Mouse (Mus musculus): ENCODE results near the gene Vsx2. TPM values are rescaled to one million over a fixed set of nuclear protein-coding genes. Genes with fewer than 3 reads are reported as not detected.
A peak's percentile ranks its signal among the peaks of the same experiment; 100 is the strongest.

The Vsx2 gene
- polyA plus RNA-seq, 1 experiment, result not detected

DNA sequence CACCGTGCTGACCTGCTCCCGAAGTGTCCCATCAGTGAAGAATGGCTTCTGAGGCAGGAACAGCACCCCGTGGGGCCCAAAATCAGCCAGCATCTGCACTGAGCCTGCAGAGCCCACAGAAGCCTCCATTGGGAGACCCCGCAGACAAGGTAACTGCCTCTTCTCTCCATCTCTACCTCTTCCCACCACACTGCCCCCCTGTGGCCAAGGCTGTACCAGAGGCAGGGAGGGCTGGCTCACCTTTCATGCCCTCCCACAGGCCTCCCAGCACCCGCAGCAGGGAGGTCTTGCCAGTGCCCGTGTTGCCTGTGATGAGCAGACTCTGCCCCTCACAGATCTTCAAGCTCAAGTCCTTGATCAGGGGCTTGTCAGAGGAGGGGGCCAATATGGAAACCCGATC is 36.3 kb downstream of the Vsx2 start:
- H3K4me3 ChIP-seq (ENCODE audit: insufficient read depth, low read length), result no peak overlapping the region
- TF ChIP-seq POLR2A (IDR thresholded peaks at IDR 0.05; ENCODE audit: low read depth, low read length), result no peak
- peak; percentile 47; the same call in 1 of the 2 replicates for TF ChIP-seq CTCF (IDR thresholded peaks at IDR 0.05; ENCODE audit: borderline replicate concordance, insufficient read depth, low read length)
- no peaks in the 10 kb centered on the region for H3K4me1 ChIP-seq (ENCODE audit: control insufficient read depth, insufficient read depth, low read length)
- no peak overlapping the region for H3K27ac ChIP-seq (ENCODE audit: insufficient read depth, low read length)

DNA sequence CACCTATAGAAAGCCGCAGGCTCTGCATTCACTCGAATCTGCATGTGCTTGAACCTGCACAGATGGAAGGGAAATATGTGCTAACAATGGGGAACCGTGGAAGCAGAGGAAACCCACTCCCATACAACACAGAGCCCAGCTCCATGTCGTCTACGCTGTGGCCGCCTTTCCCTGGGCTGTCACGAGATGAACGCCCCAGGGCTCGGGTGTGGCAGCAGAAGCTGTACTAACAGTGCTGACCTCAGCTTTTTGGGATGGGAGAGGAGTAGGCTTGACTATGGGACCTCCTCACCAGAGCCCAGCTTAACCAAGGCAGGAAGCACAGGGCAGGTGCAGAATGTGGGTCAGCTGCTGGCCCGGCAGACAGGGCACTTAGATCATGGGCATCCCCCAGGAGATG is 42.2 kb downstream of the Vsx2 start:
- Histone ChIP-seq H3K27ac (ENCODE audit: insufficient read depth, low read length) (no peak overlapping the region), H3K4me3 (ENCODE audit: insufficient read depth, low read length) (no peak overlapping the region), H3K4me1 (ENCODE audit: control insufficient read depth, insufficient read depth, low read length) (no peaks in the 10 kb centered on the region; the same call in 1 of the 2 replicates)
- TF ChIP-seq CTCF (IDR thresholded peaks at IDR 0.05; ENCODE audit: borderline replicate concordance, insufficient read depth, low read length) (no peak), POLR2A (IDR thresholded peaks at IDR 0.05; ENCODE audit: low read depth, low read length) (no peak)

DNA sequence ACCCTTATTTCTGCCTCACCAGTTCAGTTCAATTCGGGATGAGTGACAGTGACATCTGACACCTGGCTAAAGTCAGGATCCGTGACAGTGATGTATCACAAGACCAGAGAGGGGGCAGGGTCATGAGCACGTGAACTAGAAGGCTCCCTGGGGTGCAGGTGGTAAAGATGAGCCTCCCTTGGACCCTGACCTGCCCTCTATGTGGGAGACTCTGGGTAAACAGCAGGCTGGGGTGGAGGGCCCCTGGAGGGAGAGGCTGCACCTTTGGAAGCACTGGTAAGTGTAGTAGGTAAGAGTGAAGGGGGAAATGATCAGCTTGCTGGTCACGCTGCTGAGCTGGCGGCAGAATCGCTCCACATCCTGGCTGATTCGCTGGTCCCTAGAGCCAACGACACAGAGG is 43.0 kb downstream of the Vsx2 start:
- Histone ChIP-seq H3K27ac (ENCODE audit: insufficient read depth, low read length) (no peak overlapping the region), H3K4me3 (ENCODE audit: insufficient read depth, low read length) (no peak overlapping the region), H3K4me1 (ENCODE audit: control insufficient read depth, insufficient read depth, low read length) (no peaks in the 10 kb centered on the region; the same call in 1 of the 2 replicates)
- TF ChIP-seq CTCF (IDR thresholded peaks at IDR 0.05; ENCODE audit: borderline replicate concordance, insufficient read depth, low read length) (no peak), POLR2A (IDR thresholded peaks at IDR 0.05; ENCODE audit: low read depth, low read length) (no peak)

DNA sequence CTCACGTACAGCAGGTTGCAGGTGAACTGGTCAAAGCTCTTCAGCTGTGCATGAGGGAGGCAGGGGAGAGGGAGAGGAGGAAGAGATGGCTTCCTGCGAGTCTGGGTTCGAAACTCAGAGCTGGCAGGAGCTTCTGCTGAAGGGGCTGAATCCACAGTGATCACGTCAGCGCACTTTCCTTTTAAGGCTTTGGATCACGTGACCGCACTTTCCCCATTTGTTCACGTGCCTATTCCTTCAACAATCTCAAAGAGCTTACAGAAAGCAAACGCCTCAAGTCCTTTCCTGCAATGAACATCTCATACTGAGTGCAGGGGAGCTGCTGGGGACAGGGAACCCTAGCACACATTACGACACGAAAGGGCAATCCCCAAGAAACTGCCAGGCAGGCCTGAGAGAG is 44.4 kb downstream of the Vsx2 start:
- TF ChIP-seq CTCF (IDR thresholded peaks at IDR 0.05; ENCODE audit: borderline replicate concordance, insufficient read depth, low read length) (no peak), POLR2A (IDR thresholded peaks at IDR 0.05; ENCODE audit: low read depth, low read length) (no peak)
- Histone ChIP-seq H3K4me1 (ENCODE audit: control insufficient read depth, insufficient read depth, low read length) (no peaks in the 10 kb centered on the region; the same call in 1 of the 2 replicates), H3K27ac (ENCODE audit: insufficient read depth, low read length) (no peak overlapping the region), H3K4me3 (ENCODE audit: insufficient read depth, low read length) (no peak overlapping the region)

DNA sequence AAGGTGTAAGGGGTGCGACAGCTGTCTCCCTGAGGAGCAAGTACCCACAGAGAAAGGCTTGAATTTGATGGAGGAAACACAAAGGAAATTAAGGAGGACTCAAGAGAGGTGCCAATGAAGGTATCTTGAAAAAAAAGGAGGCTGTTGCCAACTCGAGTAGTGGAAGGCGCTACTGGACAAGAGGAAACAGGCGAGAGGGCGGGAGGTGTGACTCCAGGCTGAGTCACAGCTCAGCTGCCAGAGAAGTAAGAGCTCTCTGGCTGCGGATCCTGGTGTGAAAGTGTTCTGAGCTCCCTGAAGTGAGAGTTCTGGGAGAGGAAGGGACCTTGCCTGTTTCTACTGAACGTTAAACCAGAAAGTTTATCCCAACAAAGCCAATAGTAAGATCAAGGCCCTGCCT is 45.0 kb downstream of the Vsx2 start:
- TF ChIP-seq POLR2A (IDR thresholded peaks at IDR 0.05; ENCODE audit: low read depth, low read length) (no peak), CTCF (IDR thresholded peaks at IDR 0.05; ENCODE audit: borderline replicate concordance, insufficient read depth, low read length) (no peak)
- no peak overlapping the region for H3K4me3 ChIP-seq (ENCODE audit: insufficient read depth, low read length)
- no peaks in the 10 kb centered on the region; the same call in 1 of the 2 replicates for H3K4me1 ChIP-seq (ENCODE audit: control insufficient read depth, insufficient read depth, low read length)
- peak overlapping the region; percentile 61 for H3K27ac ChIP-seq (ENCODE audit: insufficient read depth, low read length)

DNA sequence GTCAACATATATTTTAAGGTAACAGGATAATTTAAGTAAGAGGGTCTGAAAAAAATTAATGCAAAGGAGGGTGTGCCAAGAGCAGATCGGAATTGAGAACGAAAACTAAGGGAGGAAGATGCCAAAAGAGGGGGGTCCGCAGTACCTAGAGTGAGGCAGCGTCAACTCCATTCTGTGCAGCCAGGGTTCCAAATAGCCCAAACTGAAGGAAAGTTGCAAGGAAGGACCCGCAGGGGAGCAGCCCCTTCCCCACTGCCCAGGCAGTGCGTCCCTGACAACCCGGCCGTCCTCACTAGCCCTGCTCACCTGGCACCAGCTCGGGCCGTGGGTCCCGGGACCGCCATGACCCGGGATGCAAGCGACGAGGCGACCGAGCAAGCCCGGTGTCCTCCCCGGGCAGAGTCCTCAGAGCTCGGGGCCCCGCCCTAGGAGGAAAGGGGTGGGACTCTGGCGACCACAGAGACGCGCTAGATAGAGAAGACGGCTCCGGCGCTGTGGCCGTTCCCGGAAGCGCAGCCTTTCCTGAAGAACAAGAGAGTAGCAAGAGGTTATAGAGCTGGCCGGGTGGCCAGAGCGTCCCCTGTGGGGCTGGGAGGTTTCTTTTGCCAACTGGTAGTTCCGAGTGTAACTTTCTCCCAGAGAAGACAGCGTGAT is 47.5 kb downstream of the Vsx2 start, which contains the start of gene Abcd4:
Abcd4 (minus strand) TSS at position 437 of the 654 bp plus-strand sequence.
- H3K4me3 ChIP-seq (ENCODE audit: insufficient read depth, low read length), result peak within 1 kb of the TSS; percentile 69
- TF ChIP-seq POLR2A (IDR thresholded peaks at IDR 0.05; ENCODE audit: low read depth, low read length) (peak; percentile 96), CTCF (IDR thresholded peaks at IDR 0.05; ENCODE audit: borderline replicate concordance, insufficient read depth, low read length) (no peak)
- H3K4me1 ChIP-seq (ENCODE audit: control insufficient read depth, insufficient read depth, low read length), result no peaks in the 10 kb centered on the region; the same call in 1 of the 2 replicates
- no peak within 1 kb of the TSS for H3K27ac ChIP-seq (ENCODE audit: insufficient read depth, low read length)

DNA sequence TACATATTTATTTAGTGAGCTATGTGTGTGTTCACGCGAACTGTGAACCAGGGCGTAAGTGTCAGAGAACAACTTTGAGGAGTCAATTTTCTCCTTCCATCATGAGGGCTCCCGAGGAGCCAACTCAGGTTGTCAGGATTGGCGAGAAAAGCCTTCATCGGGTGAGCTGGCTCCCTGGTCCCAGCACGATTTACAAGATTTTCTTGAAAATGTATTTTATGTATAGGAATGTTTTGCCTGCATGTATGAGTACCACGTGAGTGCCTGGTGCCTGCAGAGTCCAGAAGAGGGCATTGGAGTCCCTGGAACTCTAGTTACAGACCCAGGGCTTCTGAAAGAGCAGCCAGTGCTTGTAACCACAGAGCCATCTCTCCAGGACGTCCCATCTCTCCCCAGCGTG is 48.1 kb downstream of the Vsx2 start:
- Histone ChIP-seq H3K4me1 (ENCODE audit: control insufficient read depth, insufficient read depth, low read length) (no peaks in the 10 kb centered on the region; the same call in 1 of the 2 replicates), H3K27ac (ENCODE audit: insufficient read depth, low read length) (no peak overlapping the region), H3K4me3 (ENCODE audit: insufficient read depth, low read length) (peak overlapping the region; percentile 30; the same call in 1 of the 2 replicates)
- no peak for TF ChIP-seq CTCF (IDR thresholded peaks at IDR 0.05; ENCODE audit: borderline replicate concordance, insufficient read depth, low read length)
- no peak for TF ChIP-seq POLR2A (IDR thresholded peaks at IDR 0.05; ENCODE audit: low read depth, low read length)

DNA sequence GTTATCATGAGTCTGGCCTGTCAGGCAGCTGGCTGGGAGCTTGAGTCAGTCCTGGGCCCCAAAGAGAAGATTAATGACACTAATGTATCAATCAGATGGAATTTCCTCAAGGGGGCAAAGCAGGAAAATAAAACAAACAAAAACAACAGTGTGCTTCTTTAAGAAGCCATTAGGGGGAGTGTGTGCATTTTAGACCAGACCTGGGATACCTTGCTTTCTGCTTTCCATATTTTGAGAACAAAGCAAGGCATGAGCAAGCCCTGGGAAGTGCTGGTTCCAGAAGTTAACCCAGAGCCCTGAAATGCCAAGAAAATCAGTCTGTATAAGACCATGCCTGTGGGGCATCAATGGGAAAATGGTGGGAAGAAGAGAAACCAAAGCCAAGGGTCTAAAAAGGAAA is 51.4 kb downstream of the Vsx2 start:
- no peak overlapping the region for H3K4me3 ChIP-seq (ENCODE audit: insufficient read depth, low read length)
- TF ChIP-seq POLR2A (IDR thresholded peaks at IDR 0.05; ENCODE audit: low read depth, low read length), result no peak
- TF ChIP-seq CTCF (IDR thresholded peaks at IDR 0.05; ENCODE audit: borderline replicate concordance, insufficient read depth, low read length), result no peak
- H3K4me1 ChIP-seq (ENCODE audit: control insufficient read depth, insufficient read depth, low read length), result no peaks in the 10 kb centered on the region
- no peak overlapping the region for H3K27ac ChIP-seq (ENCODE audit: insufficient read depth, low read length)

DNA sequence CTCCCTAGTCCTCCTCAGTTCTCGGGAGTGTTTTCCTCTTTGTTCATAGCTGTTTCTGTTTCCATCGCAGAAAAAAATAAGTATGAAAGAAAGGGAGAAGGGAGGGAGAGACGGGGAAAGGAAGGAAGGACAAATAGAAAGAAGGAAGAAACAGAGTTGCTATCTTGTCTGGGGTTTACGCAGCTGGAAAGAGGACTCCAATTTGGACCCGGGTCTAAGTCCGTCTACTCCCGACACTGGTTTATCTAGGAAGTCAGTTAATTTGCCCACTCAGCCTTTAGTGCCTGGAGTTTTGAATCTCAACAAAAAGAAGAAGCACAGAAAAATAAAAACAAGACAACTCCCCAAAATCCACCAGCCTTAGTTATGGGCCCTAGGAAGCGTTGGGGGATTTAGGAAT is 55.0 kb downstream of the Vsx2 start:
- H3K4me1 ChIP-seq (ENCODE audit: control insufficient read depth, insufficient read depth, low read length), result no peaks in the 10 kb centered on the region
- no peak overlapping the region for H3K27ac ChIP-seq (ENCODE audit: insufficient read depth, low read length)
- TF ChIP-seq CTCF (IDR thresholded peaks at IDR 0.05; ENCODE audit: borderline replicate concordance, insufficient read depth, low read length), result no peak
- no peak overlapping the region for H3K4me3 ChIP-seq (ENCODE audit: insufficient read depth, low read length)

DNA sequence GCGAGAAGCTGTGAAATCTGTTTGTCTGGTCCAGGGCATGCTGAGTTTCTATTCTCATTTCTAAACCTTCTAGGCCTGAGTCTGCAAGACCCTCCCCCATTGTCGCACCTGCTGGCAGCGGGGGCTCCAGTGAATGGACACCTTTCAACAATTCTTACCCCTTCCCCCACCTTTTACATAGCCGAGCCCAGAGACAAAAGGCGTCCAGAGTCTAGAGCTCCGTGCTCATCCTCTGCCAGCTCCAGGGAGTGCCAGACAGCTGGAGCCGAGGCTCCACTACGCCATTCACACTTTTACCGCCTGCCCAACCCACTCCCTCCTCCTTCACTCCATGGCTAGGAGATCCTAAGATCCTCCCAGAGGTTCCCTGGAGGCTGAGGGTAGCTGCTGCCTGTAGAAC is 55.6 kb downstream of the Vsx2 start:
- Histone ChIP-seq H3K4me3 (ENCODE audit: insufficient read depth, low read length) (no peak overlapping the region), H3K27ac (ENCODE audit: insufficient read depth, low read length) (no peak overlapping the region), H3K4me1 (ENCODE audit: control insufficient read depth, insufficient read depth, low read length) (no peaks in the 10 kb centered on the region)
- no peak for TF ChIP-seq CTCF (IDR thresholded peaks at IDR 0.05; ENCODE audit: borderline replicate concordance, insufficient read depth, low read length)
- no peak for TF ChIP-seq POLR2A (IDR thresholded peaks at IDR 0.05; ENCODE audit: low read depth, low read length)

Measured in embryonic fibroblast, embryonic 13.5 days (primary cell).